Mouse (Mus musculus) layer of hippocampus, adult 9-11 months (tissue): ENCODE measurements around the gene Tmbim1.
"Not testable (repeated sequence)": the region's sequence is repeated elsewhere in the genome, so short reads cannot be mapped to it uniquely, and the experiment has no call there.

Experiments
- DNase-seq: peaks from one replicate; pipeline ENCODE4 v3.0.0; 2022

Gene Tmbim1

GRCm38 (mm10) chr1:74294733-74295455, 10.5 kb downstream of the Tmbim1 start:
- no peak for DNase-seq

- DNase-seq = no peak
These were observed 11.3 kb downstream of the Tmbim1 start for GRCm38 (mm10) chr1:74294090-74294643.

DNA sequence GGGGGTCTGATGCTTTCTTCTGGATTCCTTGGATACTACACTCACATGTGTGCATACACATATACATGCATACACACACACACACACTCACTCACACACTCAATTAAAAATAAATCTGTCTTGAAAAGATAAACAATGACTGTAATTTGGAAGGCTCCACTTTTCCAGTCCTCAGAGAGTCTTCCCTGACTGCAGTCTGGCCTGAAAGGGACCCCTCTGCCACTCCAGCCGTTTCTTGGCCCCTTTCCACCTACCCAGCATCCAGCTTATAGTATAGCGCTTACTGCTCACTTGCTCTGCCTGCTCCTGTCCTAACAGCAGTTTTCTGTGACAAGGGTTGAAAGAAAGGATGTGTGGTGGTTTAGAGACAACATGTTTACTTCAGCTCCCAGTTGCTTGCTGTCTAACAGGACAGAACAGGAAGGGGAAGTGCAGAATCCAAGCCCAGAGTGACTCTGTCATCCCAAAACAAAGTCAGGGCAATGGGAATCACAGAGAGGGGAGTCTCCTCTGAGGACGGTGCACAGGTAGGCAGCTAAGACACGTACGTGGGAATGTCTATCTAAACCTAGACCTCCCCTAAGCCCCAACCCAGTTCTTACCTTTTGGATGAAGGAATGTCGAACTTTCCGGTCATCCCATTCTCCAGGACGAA, 12.0 kb downstream of the Tmbim1 start:
- no peak for DNase-seq

DNA sequence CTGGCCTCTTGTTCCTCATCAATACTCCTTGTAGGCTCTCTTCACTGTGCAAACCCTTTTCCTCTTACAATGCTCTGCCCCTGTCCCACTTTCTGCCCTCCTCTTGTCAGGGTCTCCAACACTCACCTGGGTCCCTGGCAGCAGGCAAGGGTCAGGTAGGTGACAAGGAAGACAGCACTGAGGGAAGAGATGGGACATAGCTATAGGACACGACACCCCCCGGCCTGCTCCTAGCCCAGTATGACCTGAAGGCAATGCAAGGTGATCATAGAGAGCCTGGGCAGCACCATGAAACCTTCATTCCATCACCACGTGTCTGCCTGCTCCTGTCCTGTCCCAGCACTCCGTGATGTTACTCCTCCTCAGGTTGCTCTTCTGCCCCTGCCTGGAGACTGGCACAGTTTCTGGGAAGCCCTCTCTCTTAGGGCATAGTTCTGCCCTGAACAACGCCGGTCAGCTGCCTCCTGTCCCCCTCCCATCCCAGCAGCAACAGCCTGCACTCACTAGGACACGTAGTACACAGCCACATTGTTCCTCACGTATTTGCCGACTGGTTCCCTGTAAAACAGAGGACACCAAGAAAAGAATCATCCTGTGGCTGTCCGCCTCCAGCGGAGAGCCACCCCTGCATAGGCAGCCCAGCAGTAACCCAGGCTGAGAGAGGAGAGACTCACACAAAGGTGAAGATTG, 12.9 kb downstream of the Tmbim1 start:
- DNase-seq = no peak

GRCm38 (mm10) chr1:74290141-74290540, 15.3 kb downstream of the Tmbim1 start:
- DNase-seq = no peak

- DNase-seq = no peak
These were observed 15.7 kb downstream of the Tmbim1 start for GRCm38 (mm10) chr1:74289740-74290139.

DNA sequence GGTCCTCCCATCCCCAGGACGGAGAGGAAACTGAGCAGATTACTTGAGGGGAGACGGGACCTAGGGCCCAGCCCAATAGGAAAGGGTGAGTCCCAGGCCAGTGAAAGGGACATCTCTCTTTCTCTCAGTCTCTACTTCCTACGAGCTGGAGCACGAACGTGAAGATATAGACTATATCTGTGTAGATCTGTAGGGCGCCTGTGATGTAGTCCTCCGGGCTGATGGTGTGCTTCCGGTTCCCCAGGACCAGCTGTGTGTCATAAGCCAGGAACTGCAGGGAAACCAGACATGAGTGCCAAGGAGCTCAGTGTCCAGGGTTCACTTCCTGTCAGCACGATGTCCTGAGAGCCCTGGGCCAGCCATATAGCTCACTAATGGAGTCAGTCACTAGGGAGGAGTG, 16.2 kb downstream of the Tmbim1 start:
- no peak for DNase-seq

- DNase-seq = no peak
These were observed 17.1 kb downstream of the Tmbim1 start for GRCm38 (mm10) chr1:74288327-74288726.

DNA sequence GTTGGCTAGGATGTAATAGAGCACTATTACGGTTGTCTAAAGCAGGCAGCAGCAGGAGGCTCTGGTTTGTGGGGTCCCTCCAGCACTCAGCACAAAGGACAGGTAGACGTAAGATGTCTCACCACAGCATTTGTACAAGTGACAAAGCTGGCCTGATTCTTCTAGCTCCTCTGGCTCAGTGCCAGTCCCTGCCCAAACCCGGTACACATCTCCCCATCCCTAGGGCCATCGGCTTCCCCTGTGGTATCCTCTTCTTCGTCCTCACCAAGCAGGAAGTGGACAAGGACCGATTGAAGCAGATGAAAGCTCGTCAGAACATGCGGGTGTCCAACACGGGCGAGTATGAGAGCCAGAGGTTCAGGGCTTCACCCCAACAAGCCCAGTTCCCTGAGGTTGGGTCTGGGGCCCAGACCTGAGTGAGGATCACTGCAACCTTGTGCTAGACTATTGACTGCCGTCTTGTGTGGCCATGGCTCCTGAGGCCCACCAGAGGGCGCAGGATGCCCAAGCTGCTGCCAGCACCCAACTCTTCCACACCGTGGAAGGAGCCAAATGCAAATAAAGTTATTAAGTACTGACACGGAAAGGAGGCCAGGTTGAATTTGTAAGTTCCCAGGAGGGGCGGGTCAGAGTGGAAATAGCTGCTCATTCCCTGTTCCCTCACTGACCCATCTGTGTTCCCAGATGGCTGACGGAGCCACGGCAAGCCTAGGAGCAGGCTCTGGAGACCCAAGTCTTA, 18.4 kb downstream of the Tmbim1 start:
- DNase-seq = not testable (repeated sequence)

- no peak for DNase-seq
These were observed 20.0 kb downstream of the Tmbim1 start for GRCm38 (mm10) chr1:74285212-74286010.

DNA sequence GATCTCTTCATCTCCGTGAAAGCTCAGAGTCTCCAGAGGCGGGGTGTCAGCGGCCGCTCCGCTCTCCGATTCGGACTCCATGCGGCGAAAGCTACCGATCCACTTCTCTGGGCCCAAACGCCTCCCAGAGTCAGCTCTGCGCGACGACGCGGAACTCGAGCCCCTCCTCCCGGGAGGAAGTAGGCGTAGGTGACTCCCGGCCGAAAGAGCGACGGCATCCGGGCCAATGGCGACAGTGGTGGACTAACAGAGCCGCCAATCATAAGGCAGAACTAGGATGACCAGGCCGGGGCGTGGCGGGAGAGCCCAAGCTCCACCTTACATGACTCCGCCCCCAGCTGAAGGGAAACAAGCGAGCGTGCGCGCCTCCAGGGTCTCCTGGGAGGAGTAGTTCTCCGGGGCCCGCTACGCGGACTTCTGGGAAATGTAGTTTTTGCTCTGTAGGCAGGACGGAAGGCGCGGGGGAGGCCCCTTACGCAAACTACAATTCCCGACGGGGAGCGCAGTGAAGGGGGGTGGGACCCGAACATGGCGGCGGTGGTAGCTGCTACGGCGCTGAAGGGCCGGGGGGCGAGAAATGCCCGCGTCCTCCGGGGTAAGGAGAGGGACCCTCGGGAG, 20.8 kb downstream of the Tmbim1 start, which contains the start of the genes Aamp and Pnkd:
Gene Aamp (minus strand): TSS at position 196 of the 618 bp plus-strand sequence.
Gene Pnkd (plus strand): TSS at position 388 of the 618 bp plus-strand sequence.
- peak; percentile 100 for DNase-seq

DNA sequence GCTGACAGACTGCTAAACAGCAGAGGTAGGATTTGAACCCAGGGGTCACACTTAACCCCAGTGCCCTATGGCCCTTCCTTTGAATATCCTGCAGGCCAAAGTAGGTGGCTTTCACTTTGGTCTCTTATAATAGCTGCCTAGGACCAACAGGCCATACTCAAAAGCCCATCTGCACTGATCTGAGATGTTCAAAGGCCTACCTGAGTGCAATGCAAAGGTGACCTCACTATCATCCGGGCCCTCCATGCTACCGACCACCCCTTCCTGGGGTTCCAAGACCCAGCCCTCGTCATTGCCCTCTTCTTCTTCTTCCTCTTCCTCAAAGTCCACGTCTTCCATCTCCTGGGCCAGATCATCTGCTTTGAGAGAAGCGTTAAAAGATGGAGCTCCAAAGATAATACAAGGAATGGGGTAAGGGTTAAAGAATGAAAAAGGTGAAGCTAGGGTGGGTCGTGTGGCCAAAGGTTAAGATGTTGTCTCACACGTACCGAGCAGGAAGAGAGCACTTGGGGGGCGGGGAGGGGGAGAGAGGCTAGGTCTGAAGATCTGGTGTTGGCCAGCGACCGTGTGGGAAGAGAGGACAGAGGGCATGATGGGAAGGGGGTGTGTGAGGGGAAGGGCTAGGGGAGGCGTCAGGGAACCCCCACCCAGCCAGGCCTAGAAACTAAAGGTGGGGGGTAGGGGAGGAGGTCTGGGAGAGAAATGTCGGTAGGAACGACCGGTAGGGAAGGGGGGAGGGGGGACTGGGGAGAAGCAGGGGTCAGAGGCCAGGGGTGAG, 21.5 kb downstream of the Tmbim1 start:
- DNase-seq = peak; percentile 69

GRCm38 (mm10) chr1:74282896-74283625, 22.4 kb downstream of the Tmbim1 start:
- no peak for DNase-seq

GRCm38 (mm10) chr1:74281886-74282285, 23.5 kb downstream of the Tmbim1 start:
- no peak for DNase-seq

- no peak for DNase-seq
These were observed 24.1 kb downstream of the Tmbim1 start for GRCm38 (mm10) chr1:74281372-74281771.

DNA sequence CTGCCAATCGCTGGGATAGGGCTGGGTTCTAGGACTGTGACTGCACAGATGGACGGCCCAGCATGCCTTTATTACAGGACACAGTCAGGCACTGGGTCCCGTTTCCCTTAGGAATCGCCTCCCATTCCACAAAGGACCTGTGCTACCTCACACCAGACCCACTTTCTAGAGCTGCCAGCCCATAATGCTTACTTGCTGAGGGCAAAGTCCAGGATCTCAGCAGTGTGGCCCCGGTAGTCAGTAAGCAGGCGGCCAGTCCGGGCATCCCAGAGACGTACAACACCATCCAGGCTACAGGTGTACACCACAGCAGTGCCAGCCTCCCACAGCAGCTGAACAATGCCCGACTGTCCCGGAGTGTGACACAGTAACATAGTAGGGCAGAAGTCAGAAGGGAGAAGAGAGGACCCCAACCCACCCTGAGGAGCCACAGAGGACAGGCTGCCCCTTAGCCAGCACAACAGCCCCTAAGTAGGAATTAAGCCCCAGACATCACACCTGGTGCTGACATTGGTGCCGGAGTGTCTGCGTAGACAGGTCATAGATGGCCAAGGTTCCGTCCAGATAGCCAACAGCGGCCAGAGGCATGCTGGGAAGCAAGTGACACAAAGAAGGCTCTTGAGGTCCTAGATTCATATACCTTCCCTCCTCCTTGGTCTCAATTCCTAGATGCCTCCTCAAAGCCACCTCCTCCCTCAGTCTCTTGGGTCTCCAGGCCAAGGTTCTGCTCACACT, 24.7 kb downstream of the Tmbim1 start:
- no peak for DNase-seq

DNA sequence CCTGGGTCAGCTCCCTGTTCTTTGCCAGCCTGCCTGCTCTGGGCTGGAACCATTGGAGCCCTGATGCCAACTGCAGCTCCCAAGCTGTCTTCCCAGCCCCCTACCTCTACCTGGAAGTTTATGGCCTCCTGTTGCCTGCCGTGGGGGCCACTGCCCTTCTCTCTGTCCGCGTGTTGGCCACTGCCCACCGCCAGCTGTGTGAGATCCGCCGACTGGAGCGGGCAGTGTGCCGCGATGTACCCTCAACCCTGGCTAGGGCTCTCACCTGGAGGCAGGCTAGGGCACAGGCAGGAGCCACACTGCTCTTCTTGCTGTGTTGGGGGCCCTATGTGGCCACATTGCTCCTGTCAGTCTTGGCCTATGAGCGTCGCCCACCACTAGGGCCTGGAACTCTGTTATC, 26.4 kb downstream of the Tmbim1 start:
- no peak for DNase-seq

GRCm38 (mm10) chr1:74278538-74278937, 26.9 kb downstream of the Tmbim1 start, which contains the start of gene Gpbar1:
Gpbar1 (plus strand) TSS chr1:74278550.
- no peak for DNase-seq
